Mouse (Mus musculus): ENCODE results near the gene Tmem178b.

Gene Tmem178b

DNA sequence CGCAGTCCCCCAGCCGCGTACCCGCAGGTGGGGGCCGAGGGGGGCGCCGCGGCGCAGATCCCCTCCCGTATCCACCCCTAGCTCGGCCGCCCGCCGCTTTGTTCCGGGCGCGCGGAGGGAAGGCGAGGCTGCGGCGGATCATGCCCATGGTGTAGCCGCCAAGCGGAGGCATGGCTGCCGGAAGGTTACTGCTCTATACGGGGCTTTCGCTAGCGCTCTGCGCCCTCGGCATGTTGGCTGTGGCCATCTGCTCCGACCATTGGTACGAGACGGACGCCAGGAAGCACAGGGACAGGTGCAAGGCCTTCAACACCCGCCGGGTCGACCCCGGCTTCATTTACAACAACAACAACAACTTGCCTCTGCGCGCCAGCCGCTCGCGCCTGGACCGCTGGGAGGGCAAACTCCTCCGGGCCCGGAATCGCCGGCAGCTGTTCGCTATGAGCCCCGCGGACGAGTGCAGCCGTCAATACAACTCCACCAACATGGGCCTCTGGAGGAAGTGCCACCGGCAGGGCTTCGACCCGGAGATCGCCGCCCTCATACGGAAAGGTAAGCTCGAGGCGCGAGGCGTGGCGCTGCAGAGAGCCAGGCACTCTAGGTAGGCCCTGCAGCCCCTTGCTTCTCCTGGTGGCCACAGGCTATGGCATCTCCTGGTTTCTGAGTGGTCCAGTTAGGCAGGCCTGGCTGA, at the start of gene Tmem178b:
Tmem178b (plus strand) TSS at position 371 of the 691 bp plus-strand sequence.
- DNase-seq (ENCODE audit: low read depth, low spot score) = peak; percentile 14

GRCm38 (mm10) chr6:39828736-39829135, 44.3 kb upstream of the Tmem178b start:
- DNase-seq (ENCODE audit: low read depth, low spot score) = no peak

GRCm38 (mm10) chr6:39843698-39844342, 29.3 kb upstream of the Tmem178b start:
- DNase-seq (ENCODE audit: low read depth, low spot score) = no peak

DNA sequence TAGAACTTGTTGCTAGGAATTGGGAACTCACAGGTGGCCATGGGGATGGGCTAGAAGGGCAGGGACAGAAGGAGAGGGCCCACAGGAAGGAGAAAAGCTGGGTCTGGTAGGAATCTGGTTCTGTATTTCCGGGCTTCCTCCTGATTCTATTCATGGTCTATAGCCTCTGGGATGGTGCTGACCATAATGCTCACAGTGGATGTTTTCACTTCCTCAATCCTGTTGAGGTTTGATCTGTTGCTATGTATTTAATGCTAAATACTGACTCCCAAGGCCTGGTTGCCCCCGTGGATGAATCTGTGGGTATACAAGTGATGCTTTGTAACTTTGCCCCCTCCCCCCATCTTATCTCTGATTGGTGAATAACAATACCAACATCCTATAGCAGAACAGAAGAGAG, 25.5 kb upstream of the Tmem178b start:
- DNase-seq (ENCODE audit: low read depth, low spot score) = no peak

DNA sequence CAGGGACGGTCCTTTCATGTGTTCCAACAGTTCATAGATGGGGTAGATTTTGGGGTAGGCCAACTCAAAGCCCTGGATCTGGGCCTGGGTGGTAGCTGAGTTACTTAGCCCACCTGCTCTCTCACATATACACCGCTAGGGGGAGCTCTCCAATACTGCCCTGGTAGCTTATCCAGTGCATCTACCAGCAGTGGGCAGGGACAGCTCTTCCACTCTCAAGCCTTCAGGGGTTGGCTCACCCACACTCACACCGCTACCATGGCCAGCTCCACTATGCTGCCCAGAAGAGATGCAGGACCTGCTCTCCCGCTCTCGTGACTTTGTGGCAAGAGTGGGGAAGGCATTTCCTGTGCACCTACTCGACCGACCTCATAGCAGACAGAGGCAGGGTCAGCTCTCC, 24.3 kb upstream of the Tmem178b start:
- no peak for DNase-seq (ENCODE audit: low read depth, low spot score)

GRCm38 (mm10) chr6:39849667-39850066, 23.4 kb upstream of the Tmem178b start:
- DNase-seq (ENCODE audit: low read depth, low spot score) = no peak

GRCm38 (mm10) chr6:39870271-39871135, 2.6 kb upstream of the Tmem178b start:
- DNase-seq (ENCODE audit: low read depth, low spot score) = peak; percentile 49

- DNase-seq (ENCODE audit: low read depth, low spot score) = peak; percentile 39
Measured at GRCm38 (mm10) chr6:39871381-39872305, 1.4 kb upstream of the Tmem178b start.

DNA sequence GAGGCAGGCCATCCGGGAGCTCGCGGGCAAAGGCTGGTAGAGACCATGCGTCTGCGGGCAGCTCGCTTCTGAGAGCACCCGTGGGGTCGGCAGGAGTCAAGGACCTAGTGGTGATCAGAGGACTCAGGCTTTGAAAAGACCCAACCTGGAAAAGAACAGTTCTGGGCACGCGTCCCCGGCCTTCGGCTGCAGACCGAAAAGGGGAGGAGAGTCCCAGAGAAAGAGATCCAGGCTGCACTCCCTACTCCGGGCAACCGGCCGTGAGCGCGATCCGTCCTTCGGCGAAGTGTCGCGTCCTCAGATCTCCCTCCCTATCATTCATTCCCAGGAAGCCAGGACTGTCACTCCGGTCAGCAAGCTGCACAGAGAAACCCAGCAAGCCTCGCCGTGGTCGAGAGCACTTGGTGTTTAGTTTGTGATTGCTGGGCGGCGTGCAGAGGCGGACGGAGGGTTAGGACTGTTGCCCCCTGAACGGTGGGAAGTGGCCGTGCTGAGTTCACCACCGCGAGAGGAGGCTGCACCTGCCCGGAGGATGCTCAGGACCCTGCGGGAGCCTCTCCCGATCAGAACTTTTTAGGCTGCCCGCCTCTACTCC, 668 bp upstream of the Tmem178b start:
- DNase-seq (ENCODE audit: low read depth, low spot score) = peak; percentile 8

DNA sequence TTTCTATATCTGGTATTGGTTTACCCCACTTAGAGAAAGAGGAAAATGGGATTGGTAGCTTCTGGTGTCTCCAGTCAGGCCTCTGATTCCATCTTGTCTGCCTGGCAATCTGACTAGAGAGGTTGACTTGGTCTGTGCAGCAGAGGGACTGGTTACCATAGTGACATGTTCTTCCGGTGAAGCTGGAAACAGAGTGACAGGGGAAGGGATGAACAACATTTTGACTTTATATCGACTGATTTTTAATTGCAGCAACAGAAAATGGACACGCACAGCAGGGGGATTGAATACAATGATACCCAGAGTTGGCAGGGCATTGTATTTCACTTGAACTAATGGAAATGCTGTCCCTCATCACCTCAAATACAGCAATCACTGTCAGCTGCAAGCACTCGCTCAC, 2.1 kb downstream of the Tmem178b start:
- no peak for DNase-seq (ENCODE audit: low read depth, low spot score)

- no peak for DNase-seq (ENCODE audit: low read depth, low spot score)
Measured at GRCm38 (mm10) chr6:39876444-39876843, 3.4 kb downstream of the Tmem178b start.

GRCm38 (mm10) chr6:39890811-39891210, 17.7 kb downstream of the Tmem178b start:
- no peak for DNase-seq (ENCODE audit: low read depth, low spot score)

DNA sequence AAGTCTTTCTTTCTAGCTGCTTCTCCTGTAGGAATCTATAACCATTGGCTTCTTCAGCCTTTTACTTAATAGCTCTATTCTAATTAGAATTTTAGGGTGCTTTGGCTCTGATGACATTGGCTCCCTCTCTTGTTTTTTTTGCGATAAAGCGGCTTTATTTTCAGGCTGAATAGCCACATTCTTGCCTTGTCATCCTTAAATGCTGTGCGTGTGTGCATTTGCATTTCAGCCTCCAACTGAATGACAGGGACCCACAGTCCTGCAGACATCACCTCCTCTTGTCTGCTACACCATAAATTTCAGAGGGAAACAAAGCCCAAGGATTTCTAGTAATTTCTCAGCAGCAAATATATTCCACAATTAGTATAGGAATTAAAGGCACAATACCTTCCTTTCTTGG, 23.4 kb downstream of the Tmem178b start:
- DNase-seq (ENCODE audit: low read depth, low spot score) = no peak

DNA sequence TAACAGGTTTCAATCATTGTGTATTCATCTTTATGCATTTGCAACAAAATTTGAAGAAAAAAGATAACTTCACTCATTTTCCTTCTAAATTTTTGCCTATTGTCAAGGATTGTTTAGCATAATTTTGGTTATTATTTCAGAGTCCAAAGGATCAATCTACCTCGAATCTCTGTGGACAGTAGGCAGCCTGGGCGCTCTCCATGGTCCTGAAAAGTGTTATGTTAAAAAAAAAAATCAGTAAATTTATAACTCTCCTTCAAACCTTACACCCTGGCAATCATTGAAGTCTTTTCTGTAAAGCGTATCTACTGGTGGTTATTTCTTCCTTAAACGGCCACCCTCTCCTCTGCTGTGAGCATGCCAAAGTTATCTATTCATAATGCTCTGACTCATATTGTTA, 26.2 kb downstream of the Tmem178b start:
- DNase-seq (ENCODE audit: low read depth, low spot score) = peak; percentile 48

- no peak for DNase-seq (ENCODE audit: low read depth, low spot score)
Measured at GRCm38 (mm10) chr6:39903220-39903773, 30.2 kb downstream of the Tmem178b start.

GRCm38 (mm10) chr6:39903845-39904244, 30.8 kb downstream of the Tmem178b start:
- no peak for DNase-seq (ENCODE audit: low read depth, low spot score)

- DNase-seq (ENCODE audit: low read depth, low spot score) = no peak
Measured at GRCm38 (mm10) chr6:39914956-39915355, 41.9 kb downstream of the Tmem178b start.

- no peak for DNase-seq (ENCODE audit: low read depth, low spot score)
Measured at GRCm38 (mm10) chr6:39915636-39916281, 42.7 kb downstream of the Tmem178b start.

DNA sequence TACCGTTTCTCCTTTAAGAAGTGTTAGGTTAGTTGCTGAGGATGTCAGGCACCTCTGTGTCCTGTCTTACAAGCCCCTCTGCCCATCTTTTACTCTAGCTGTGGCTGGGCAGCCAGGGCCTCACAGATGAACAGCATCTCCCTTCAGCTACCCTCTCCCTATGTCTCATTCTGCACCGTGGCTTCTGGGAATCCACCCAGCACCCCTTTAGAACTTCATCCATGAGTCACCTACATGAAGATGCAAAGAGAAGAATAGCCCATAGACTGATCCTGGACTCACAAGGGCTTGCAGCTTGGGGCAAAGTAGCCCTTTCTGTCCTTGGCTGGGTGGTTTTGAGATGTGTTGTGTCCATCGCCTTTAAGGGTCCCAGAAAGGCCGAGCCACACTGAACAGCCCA, 43.4 kb downstream of the Tmem178b start:
- no peak for DNase-seq (ENCODE audit: low read depth, low spot score)

- no peak for DNase-seq (ENCODE audit: low read depth, low spot score)
Measured at GRCm38 (mm10) chr6:39917242-39917641, 44.2 kb downstream of the Tmem178b start.

Measured in embryo, embryonic 11.5 days (tissue).